Comparison of ENCODE assay signal across 12 mouse cellular contexts in genomic region chr10:123084900-123085641, GRCm38 (mm10). TPM values are rescaled to one million over a fixed set of nuclear protein-coding genes. Genes with fewer than 3 reads are reported as not detected.
DNase-seq lines count a peak whose midpoint lies in the region; ATAC-seq lines count a peak whose summit lies in the region.
"Had no signal": no experiment of that assay in that cellular context is flagged by ENCODE, and none has a peak within 500 bp of the region (broad histone marks: within the 10 kb centered on the region; RNA-seq: fewer than 3 reads in every experiment).

No protein-coding gene starts in this region.

- no peaks in the 10 kb centered on the region for H3K27me3 ChIP-seq in forebrain, embryonic 16.5 days (replicated peaks; ENCODE audit: control insufficient read depth, insufficient read depth, low read length)
- no peaks in the 10 kb centered on the region for H3K27me3 ChIP-seq in forebrain, embryonic 11.5 days (ENCODE audit: control insufficient read depth, insufficient read depth, low read length)
- no peaks in the 10 kb centered on the region for H3K27me3 ChIP-seq in kidney, embryonic 14.5 days (ENCODE audit: control insufficient read depth, insufficient read depth, low read length)
- no peaks in the 10 kb centered on the region for H3K27me3 ChIP-seq in kidney, embryonic 16.5 days (ENCODE audit: insufficient read depth, low read length)
- H3K27me3 ChIP-seq: heart, embryonic 15.5 days had no signal

- DNase-seq in forebrain, embryonic 11.5 days (ENCODE audit: low spot score): no peak
- peak; percentile 36 for DNase-seq in 416B (ENCODE audit: low read depth)
- no peak for DNase-seq in urinary bladder, postnatal 4 days (ENCODE audit: low spot score in 2 of 2)
- DNase-seq in right cerebral cortex, postnatal 10 days (ENCODE audit: low spot score in 2 of 2): no peak
- DNase-seq: adrenal gland, postnatal 10 days; kidney, postnatal 4 days had no signal

- peaks cover 5% of the 10 kb centered on the region for H3K4me1 ChIP-seq in forebrain, embryonic 16.5 days (replicated peaks; ENCODE audit: control insufficient read depth, insufficient read depth, low read length)
- H3K4me1 ChIP-seq in forebrain, embryonic 11.5 days (replicated peaks; ENCODE audit: control insufficient read depth, insufficient read depth, low read length): no peaks in the 10 kb centered on the region
- no peaks in the 10 kb centered on the region for H3K4me1 ChIP-seq in kidney, embryonic 14.5 days (ENCODE audit: control insufficient read depth, insufficient read depth, low read length)
- H3K4me1 ChIP-seq in kidney, embryonic 16.5 days (ENCODE audit: insufficient read depth, low read length): no peaks in the 10 kb centered on the region
- H3K4me1 ChIP-seq: heart, embryonic 15.5 days had no signal

- H3K27ac ChIP-seq in forebrain, embryonic 16.5 days (ENCODE audit: low read length): no peak overlapping the region
- no peak overlapping the region for H3K27ac ChIP-seq in forebrain, embryonic 11.5 days (ENCODE audit: low read depth, low read length)
- no peak overlapping the region for H3K27ac ChIP-seq in kidney, embryonic 14.5 days (ENCODE audit: low read depth, low read length)
- no peak overlapping the region for H3K27ac ChIP-seq in kidney, embryonic 16.5 days (ENCODE audit: low read length)
- H3K27ac ChIP-seq in macrophage: peak overlapping the region; percentile 91
- H3K27ac ChIP-seq: heart, embryonic 15.5 days had no signal

- no peak overlapping the region for H3K9ac ChIP-seq in forebrain, embryonic 16.5 days (replicated peaks; ENCODE audit: low read depth, low read length)
- H3K9ac ChIP-seq in forebrain, embryonic 11.5 days (ENCODE audit: low read length): no peak overlapping the region
- H3K9ac ChIP-seq in kidney, embryonic 14.5 days (ENCODE audit: low read depth, low read length): no peak overlapping the region
- H3K9ac ChIP-seq in kidney, embryonic 16.5 days (replicated peaks; ENCODE audit: low read length): no peak overlapping the region
- H3K9ac ChIP-seq: heart, embryonic 15.5 days had no signal

- 63% methylated on average over 10 of the region's 10 CpGs for WGBS in forebrain, embryonic 16.5 days
- WGBS in forebrain, embryonic 11.5 days: 78% methylated on average over 10 of the region's 10 CpGs
- WGBS in kidney, embryonic 14.5 days: 26% methylated on average over 10 of the region's 10 CpGs
- 27% methylated on average over 10 of the region's 10 CpGs for WGBS in kidney, embryonic 16.5 days
- 18% methylated on average over 10 of the region's 10 CpGs for WGBS in macrophage (ENCODE audit: missing documents)

- no peaks in the 10 kb centered on the region for H3K9me3 ChIP-seq in forebrain, embryonic 16.5 days (ENCODE audit: control insufficient read depth, low read length)
- H3K9me3 ChIP-seq in forebrain, embryonic 11.5 days (ENCODE audit: control insufficient read depth, low read length): no peaks in the 10 kb centered on the region
- no peaks in the 10 kb centered on the region for H3K9me3 ChIP-seq in kidney, embryonic 14.5 days (ENCODE audit: control insufficient read depth, low read length)
- no peaks in the 10 kb centered on the region for H3K9me3 ChIP-seq in kidney, embryonic 16.5 days (ENCODE audit: low read length)
- H3K9me3 ChIP-seq: heart, embryonic 15.5 days; megakaryocyte, embryonic 14.5 days had no signal

- H3K4me2 ChIP-seq in forebrain, embryonic 16.5 days (ENCODE audit: low read length): no peak overlapping the region
- H3K4me2 ChIP-seq in forebrain, embryonic 11.5 days (ENCODE audit: low read depth, low read length, severe bottlenecking): no peak overlapping the region
- H3K4me2 ChIP-seq in kidney, embryonic 14.5 days (replicated peaks; ENCODE audit: low read depth, low read length): no peak overlapping the region
- no peak overlapping the region for H3K4me2 ChIP-seq in kidney, embryonic 16.5 days (replicated peaks; ENCODE audit: low read depth, low read length)
- H3K4me2 ChIP-seq: heart, embryonic 15.5 days had no signal

- H3K79me2 ChIP-seq in macrophage (ENCODE audit: inconsistent target): no peaks in the 10 kb centered on the region

- 0 out of 2 replicates have a peak, but pooled peaks have one; percentile 6 for ATAC-seq in forebrain, embryonic 16.5 days
- ATAC-seq in forebrain, embryonic 11.5 days (replicated peaks; ENCODE audit: low FRiP score): no peak
- 0 out of 2 replicates have a peak, but pooled peaks have one; percentile 16 for ATAC-seq in kidney, embryonic 14.5 days (ENCODE audit: low FRiP score, low TSS enrichment)
- ATAC-seq in kidney, embryonic 16.5 days (ENCODE audit: low FRiP score, low TSS enrichment): no peak

- H3K36me3 ChIP-seq in forebrain, embryonic 16.5 days (ENCODE audit: control insufficient read depth, insufficient read depth): no peaks in the 10 kb centered on the region
- no peaks in the 10 kb centered on the region for H3K36me3 ChIP-seq in forebrain, embryonic 11.5 days (ENCODE audit: control insufficient read depth, insufficient read depth, low read length)
- H3K36me3 ChIP-seq in kidney, embryonic 14.5 days (ENCODE audit: control insufficient read depth, insufficient read depth, low read length): no peaks in the 10 kb centered on the region
- H3K36me3 ChIP-seq in kidney, embryonic 16.5 days (ENCODE audit: insufficient read depth, low read length): no peaks in the 10 kb centered on the region
- no peaks in the 10 kb centered on the region for H3K36me3 ChIP-seq in macrophage (ENCODE audit: inconsistent target)
- H3K36me3 ChIP-seq: heart, embryonic 15.5 days had no signal

- H3K4me3 ChIP-seq in forebrain, embryonic 16.5 days (replicated peaks; ENCODE audit: low read length): no peak overlapping the region
- H3K4me3 ChIP-seq in forebrain, embryonic 11.5 days (ENCODE audit: low read depth, low read length): no peak overlapping the region
- no peak overlapping the region for H3K4me3 ChIP-seq in kidney, embryonic 14.5 days (ENCODE audit: low read length)
- no peak overlapping the region for H3K4me3 ChIP-seq in kidney, embryonic 16.5 days (ENCODE audit: low read length)
- H3K4me3 ChIP-seq in macrophage (ENCODE audit: inconsistent target): no peak overlapping the region
- H3K4me3 ChIP-seq: heart, embryonic 15.5 days; megakaryocyte, embryonic 14.5 days had no signal

RNA-seq across cellular contexts. Expression of gene Mon2, which starts 8.8 kb away (rescaled TPM):
- polyA plus RNA-seq in forebrain, embryonic 16.5 days (2015; fragmentation: Nextera tagmentation; extraction: Ambion mirVana): 25.6 and 26.1 TPM in 2 replicates
- 28.6 and 35.1 TPM in 2 replicates for polyA plus RNA-seq in forebrain, embryonic 11.5 days (2014; fragmentation: Nextera tagmentation; extraction: Ambion mirVana)
- polyA plus RNA-seq in kidney, embryonic 14.5 days (2014; fragmentation: Nextera tagmentation; extraction: Ambion mirVana): 28.6 and 40.8 TPM in 2 replicates
- 19.0 and 22.6 TPM in 2 replicates for polyA plus RNA-seq in kidney, embryonic 16.5 days (2015; fragmentation: Nextera tagmentation; extraction: Ambion mirVana)
- 100 to 1,000 TPM; 130 to 521 (median 254) TPM for total RNA-seq in macrophage (2018; cell fraction: chromatin; rRNA removed)
- total RNA-seq in macrophage (2018; cell fraction: cytosol; rRNA removed): 10 to 100 TPM; 30.8 to 81.0 (median 52.1) TPM
- 100 to 1,000 TPM in 22 of 26 experiments, 10 to 100 TPM in 4; 81.5 to 299 (median 138) TPM for total RNA-seq in macrophage (2018; cell fraction: nucleus; rRNA removed)
- 34.3 to 59.9 TPM (median 48.0 TPM) in 3 replicates for polyA plus RNA-seq in macrophage (2018)

Comparison
In these comparisons a context has a peak if more than half of its experiments do, and no peak if none do; other contexts are left out.
1. ATAC-seq: peak in forebrain, embryonic 16.5 days (single experiment) and kidney, embryonic 14.5 days (single experiment); none in forebrain, embryonic 11.5 days (single experiment) and kidney, embryonic 16.5 days (single experiment).